Mouse (Mus musculus) liver, embryonic 16.5 days (tissue): ENCODE data around the gene Lctl. TPM values are rescaled to one million over a fixed set of nuclear protein-coding genes. Genes with fewer than 3 reads are reported as not detected.
A peak's percentile ranks its signal among the peaks of the same experiment; 100 is the strongest.

Experiments
- ATAC-seq: fragments of 200-750 bp; cut with Nextera tagmentation; 2 replicates; pipeline ENCODE4 v1.8.0; 2017; ENCODE audit warnings: low read depth, mild to moderate bottlenecking, moderate number of reproducible peaks, moderate library complexity
- H3K27ac ChIP-seq: fragments of 300-500 bp; sonication (generic); 2 replicates; pipeline ENCODE4 v1.5.1; 2014; ENCODE audit warnings: mild to moderate bottlenecking, low read length
- H3K27me3 ChIP-seq: fragments of 300-500 bp; sonication (generic); 2 replicates; pipeline ENCODE4 v1.6.1; 2014; ENCODE audit warnings: low read depth, low read length, mixed read lengths; ENCODE audit not compliant: control insufficient read depth, insufficient read depth
- H3K36me3 ChIP-seq: fragments of 300-500 bp; sonication (generic); 2 replicates; pipeline ENCODE4 v1.6.1; 2014; ENCODE audit warnings: mild to moderate bottlenecking; ENCODE audit not compliant: control insufficient read depth, insufficient read depth
- H3K4me1 ChIP-seq: fragments of 300-500 bp; sonication (generic); 2 replicates; pipeline ENCODE4 v1.6.1; 2014; ENCODE audit warnings: low read depth, low read length, mixed read lengths; ENCODE audit not compliant: control insufficient read depth
- H3K4me2 ChIP-seq: fragments of 300-500 bp; sonication (generic); 2 replicates; pipeline ENCODE4 v1.6.1; 2014; ENCODE audit warnings: low read depth, low read length, mixed read lengths
- H3K4me3 ChIP-seq: fragments of 300-500 bp; sonication (generic); 2 replicates; pipeline ENCODE4 v1.5.1; 2014; ENCODE audit warnings: low read depth, mild to moderate bottlenecking, low read length
- H3K9ac ChIP-seq: fragments of 300-500 bp; sonication (generic); 2 replicates; pipeline ENCODE4 v1.6.1; 2014; ENCODE audit warnings: low read depth, low read length
- H3K9me3 ChIP-seq: fragments of 300-500 bp; sonication (generic); replicated peaks from 2 replicates; pipeline ENCODE4 v1.6.1; 2016; ENCODE audit warnings: low read length; ENCODE audit not compliant: control insufficient read depth
- WGBS: fragments of 180-500 bp; shearing (Covaris S2); extraction: QIAGEN DNeasy Blood & Tissue Kit; methylation state at CpG from one replicate; pipeline ENCODE4 v1.1.7; 2014; ENCODE audit not compliant: insufficient replicate concordance; 5-methylcytosine and 5-hydroxymethylcytosine counted together
- polyA plus RNA-seq: library from polyadenylated mRNA; unstranded; fragments of >200 nt; fragmentation: Nextera tagmentation; extraction: Ambion mirVana; gene quantifications from 2 replicates; pipeline ENCODE4 v1.2.1, GENCODE M21; 2015

Gene Lctl
- polyA plus RNA-seq: not detected in 2 replicates

- Histone ChIP-seq H3K4me3 (no peak within 1 kb of the TSS), H3K36me3 (no peaks in the 10 kb centered on the region), H3K4me2 (no peak within 1 kb of the TSS), H3K4me1 (no peaks in the 10 kb centered on the region; the same call in 1 of the 2 replicates), H3K27ac (no peak within 1 kb of the TSS), H3K9ac (no peak within 1 kb of the TSS), H3K27me3 (no peaks in the 10 kb centered on the region), H3K9me3 (no peaks in the 10 kb centered on the region)
- 62% methylated on average over 3 of the region's 3 CpGs for WGBS
- no peak for ATAC-seq
These were observed at the start of gene Lctl for GRCm38 (mm10) chr9:64116876-64117275. Gene Lctl, plus strand, starts transcription at chr9:64117147.

- peak overlapping the region; percentile 68 for H3K27ac ChIP-seq
These were observed 49.2 kb upstream of the Lctl start for GRCm38 (mm10) chr9:64067787-64068186.

GRCm38 (mm10) chr9:64068571-64068970, 48.4 kb upstream of the Lctl start:
- Histone ChIP-seq H3K36me3 (no peaks in the 10 kb centered on the region), H3K4me1 (peaks cover 66% of the 10 kb centered on the region), H3K9me3 (no peaks in the 10 kb centered on the region), H3K4me3 (no peak overlapping the region), H3K27ac (peak overlapping the region; percentile 68; the same call in 1 of the 2 replicates), H3K9ac (no peak overlapping the region), H3K4me2 (no peak overlapping the region), H3K27me3 (no peaks in the 10 kb centered on the region)
- ATAC-seq: no peak
- WGBS: 100% methylated on average over 1 of the region's 1 CpGs

More at GRCm38 (mm10) chr9:64067787-64068186, 49.2 kb upstream of the Lctl start:
- Histone ChIP-seq H3K4me1 (peaks cover 64% of the 10 kb centered on the region), H3K36me3 (no peaks in the 10 kb centered on the region), H3K27me3 (no peaks in the 10 kb centered on the region), H3K4me3 (no peak overlapping the region), H3K9ac (no peak overlapping the region), H3K4me2 (no peak overlapping the region), H3K9me3 (no peaks in the 10 kb centered on the region)
- 92% methylated on average over 5 of the region's 5 CpGs for WGBS
- ATAC-seq: no peak

GRCm38 (mm10) chr9:64069131-64069530, 47.8 kb upstream of the Lctl start:
- no peaks in the 10 kb centered on the region for H3K36me3 ChIP-seq
- H3K27me3 ChIP-seq: no peaks in the 10 kb centered on the region
- peak overlapping the region; percentile 48 for H3K9ac ChIP-seq
- peak overlapping the region; percentile 85 for H3K27ac ChIP-seq
- 34% methylated on average over 5 of the region's 5 CpGs for WGBS
- no peak overlapping the region for H3K4me3 ChIP-seq
- peaks cover 66% of the 10 kb centered on the region for H3K4me1 ChIP-seq
- no peaks in the 10 kb centered on the region for H3K9me3 ChIP-seq
- H3K4me2 ChIP-seq: no peak overlapping the region
- ATAC-seq: no peak

- ATAC-seq: peak; percentile 92
These were observed 46.3 kb upstream of the Lctl start for GRCm38 (mm10) chr9:64070674-64071073.

GRCm38 (mm10) chr9:64074831-64075230, 42.1 kb upstream of the Lctl start:
- no peak for ATAC-seq
- WGBS: 86% methylated on average over 8 of the region's 8 CpGs
- Histone ChIP-seq H3K27me3 (no peaks in the 10 kb centered on the region), H3K9ac (no peak overlapping the region), H3K9me3 (no peaks in the 10 kb centered on the region), H3K4me2 (no peak overlapping the region), H3K4me3 (no peak overlapping the region), H3K36me3 (no peaks in the 10 kb centered on the region), H3K27ac (peak overlapping the region; percentile 29; the same call in 1 of the 2 replicates), H3K4me1 (peaks cover 66% of the 10 kb centered on the region)

More at GRCm38 (mm10) chr9:64070674-64071073, 46.3 kb upstream of the Lctl start:
- Histone ChIP-seq H3K9me3 (no peaks in the 10 kb centered on the region), H3K9ac (peak overlapping the region; percentile 33), H3K27me3 (no peaks in the 10 kb centered on the region), H3K4me2 (peak overlapping the region; percentile 25), H3K4me1 (peaks cover 66% of the 10 kb centered on the region), H3K4me3 (no peak overlapping the region; the same call in 1 of the 2 replicates), H3K27ac (peak overlapping the region; percentile 85), H3K36me3 (no peaks in the 10 kb centered on the region)
- 29% methylated on average over 5 of the region's 5 CpGs for WGBS

GRCm38 (mm10) chr9:64076412-64076811, 40.5 kb upstream of the Lctl start:
- peaks cover 62% of the 10 kb centered on the region for H3K4me1 ChIP-seq
- H3K9me3 ChIP-seq: no peaks in the 10 kb centered on the region
- H3K9ac ChIP-seq: 0 out of 2 replicates have a peak overlapping the region, but pooled peaks have one; percentile 2
- WGBS: 65% methylated on average over 2 of the region's 2 CpGs
- H3K4me3 ChIP-seq: no peak overlapping the region
- H3K36me3 ChIP-seq: no peaks in the 10 kb centered on the region
- no peaks in the 10 kb centered on the region for H3K27me3 ChIP-seq
- peak; percentile 46 for ATAC-seq
- no peak overlapping the region; the same call in 1 of the 2 replicates for H3K4me2 ChIP-seq
- peak overlapping the region; percentile 81 for H3K27ac ChIP-seq

- peak overlapping the region; percentile 81 for H3K27ac ChIP-seq
These were observed 38.6 kb upstream of the Lctl start for GRCm38 (mm10) chr9:64078386-64078792.

GRCm38 (mm10) chr9:64079922-64080321, 37.0 kb upstream of the Lctl start:
- no peak for ATAC-seq
- Histone ChIP-seq H3K36me3 (no peaks in the 10 kb centered on the region), H3K9ac (no peak overlapping the region), H3K27ac (no peak overlapping the region), H3K9me3 (no peaks in the 10 kb centered on the region), H3K4me1 (peaks cover 67% of the 10 kb centered on the region), H3K27me3 (peaks cover 5% of the 10 kb centered on the region; the same call in 1 of the 2 replicates), H3K4me3 (no peak overlapping the region), H3K4me2 (no peak overlapping the region)
- 73% methylated on average over 6 of the region's 6 CpGs for WGBS

More at GRCm38 (mm10) chr9:64078386-64078792, 38.6 kb upstream of the Lctl start:
- Histone ChIP-seq H3K9me3 (no peaks in the 10 kb centered on the region), H3K4me2 (peak overlapping the region; percentile 49), H3K9ac (peak overlapping the region; percentile 58), H3K27me3 (no peaks in the 10 kb centered on the region), H3K36me3 (no peaks in the 10 kb centered on the region), H3K4me1 (peaks cover 53% of the 10 kb centered on the region), H3K4me3 (no peak overlapping the region)
- peak; percentile 89 for ATAC-seq
- 10% methylated on average over 7 of the region's 7 CpGs for WGBS
